Mouse (Mus musculus) adrenal gland, adult (tissue): ENCODE measurements around the gene Pabpc1l.
A peak's percentile ranks its signal among the peaks of the same experiment; 100 is the strongest.
"Not testable (repeated sequence)": the region's sequence is repeated elsewhere in the genome, so short reads cannot be mapped to it uniquely, and the experiment has no call there.

Source experiments
- DNase-seq, 2 experiments: peaks; one replicate each; pipeline ENCODE4 v3.0.0; 2022 to 2023; ENCODE audit warnings: low spot score in 1 of 2; ENCODE audit not compliant: inconsistent age in 2 of 2

Gene Pabpc1l

DNA sequence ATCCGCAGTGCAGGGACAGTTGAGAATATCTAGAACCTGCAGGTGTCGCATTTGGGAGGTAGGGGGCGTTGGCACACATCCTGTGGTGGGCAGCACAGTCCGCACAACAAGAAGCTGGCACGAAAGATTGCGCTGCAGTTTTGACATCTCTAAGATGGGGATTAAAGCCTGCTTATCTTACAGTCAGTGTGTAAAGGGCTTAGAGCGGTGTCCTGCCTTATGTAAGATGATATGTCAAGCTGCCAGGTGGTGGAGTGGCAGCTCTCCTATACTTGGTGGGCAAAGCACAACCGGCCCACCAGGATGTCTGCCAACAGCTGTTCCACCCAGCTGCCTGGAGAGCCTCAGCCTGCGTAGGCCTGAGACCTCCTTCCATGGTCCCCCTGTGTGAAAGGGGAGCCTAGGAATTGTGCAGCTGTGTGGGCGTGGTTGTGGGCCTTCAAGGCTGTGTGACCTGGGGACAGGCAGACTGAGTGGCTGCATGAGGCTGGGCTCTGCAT, 11.3 kb downstream of the Pabpc1l start:
- DNase-seq = no peak

DNA sequence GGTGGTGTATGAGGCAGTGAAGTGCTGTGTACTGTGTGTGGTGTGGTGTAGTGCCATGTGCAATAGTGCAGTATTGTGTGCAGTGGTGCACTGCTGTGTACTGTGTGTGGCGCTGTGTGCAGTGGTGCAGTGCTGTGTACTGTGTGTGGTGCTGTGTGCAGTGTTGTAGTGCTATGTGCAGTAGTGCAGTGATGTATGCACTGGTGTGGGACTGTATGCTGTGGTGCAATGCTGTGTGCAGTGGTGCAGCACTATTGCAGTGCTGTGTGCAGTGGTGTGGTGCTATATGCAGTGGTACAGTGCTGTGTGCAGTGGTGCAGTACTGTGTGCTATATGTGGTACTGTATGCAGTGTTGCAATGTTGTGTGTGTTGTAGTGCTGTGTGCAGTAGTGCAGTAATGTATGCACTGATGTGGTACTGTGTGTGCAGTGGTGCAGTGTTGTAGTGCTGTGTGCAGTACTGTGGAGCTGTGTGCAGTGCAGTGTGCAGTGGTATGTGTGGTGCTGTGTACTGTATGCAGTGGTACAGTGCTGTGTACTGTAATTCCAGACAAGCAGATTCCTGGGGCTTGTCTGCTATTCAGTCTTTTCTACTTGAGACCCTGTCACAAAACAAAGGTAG, 13.3 kb downstream of the Pabpc1l start:
- DNase-seq = no peak

DNA sequence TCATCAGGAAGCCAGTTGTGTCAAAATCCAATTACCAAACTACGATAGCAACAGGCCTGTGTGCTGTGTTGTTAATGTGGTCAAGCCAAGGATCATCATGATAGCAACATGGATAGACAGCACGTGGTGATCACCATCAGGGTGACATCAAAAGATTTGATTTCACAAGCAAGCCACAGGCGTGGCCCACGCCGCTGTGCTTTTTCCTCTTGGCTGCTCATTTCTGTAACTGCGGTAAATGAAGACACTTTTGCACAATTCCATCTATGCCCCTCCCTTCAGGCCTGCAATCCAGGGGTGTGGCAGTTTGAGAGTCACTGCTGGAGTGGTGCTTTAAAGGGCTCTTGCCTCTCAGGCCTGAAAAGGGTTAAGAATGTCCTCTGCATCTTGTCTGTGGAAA, 15.7 kb downstream of the Pabpc1l start:
- no peak for DNase-seq

DNA sequence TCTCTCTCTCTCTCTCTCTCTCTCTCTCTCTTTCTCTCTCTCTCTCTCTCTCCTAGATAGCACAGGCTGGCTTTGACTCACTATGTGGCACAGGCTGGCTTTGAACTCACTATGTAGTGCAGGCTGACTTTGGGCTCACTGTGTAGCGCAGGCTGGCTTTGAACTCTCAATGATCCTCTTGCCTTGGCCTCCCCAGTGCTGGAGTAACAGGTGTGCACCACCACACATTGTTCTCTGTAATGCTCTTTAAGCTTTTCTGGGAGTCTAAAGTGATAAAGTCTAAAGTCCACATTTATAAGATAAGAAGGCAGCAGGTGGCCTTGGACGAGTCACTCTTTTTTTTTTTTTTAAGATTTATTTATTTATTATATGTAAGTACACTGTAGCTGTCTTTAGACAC, 16.3 kb downstream of the Pabpc1l start:
- no peak for DNase-seq

DNA sequence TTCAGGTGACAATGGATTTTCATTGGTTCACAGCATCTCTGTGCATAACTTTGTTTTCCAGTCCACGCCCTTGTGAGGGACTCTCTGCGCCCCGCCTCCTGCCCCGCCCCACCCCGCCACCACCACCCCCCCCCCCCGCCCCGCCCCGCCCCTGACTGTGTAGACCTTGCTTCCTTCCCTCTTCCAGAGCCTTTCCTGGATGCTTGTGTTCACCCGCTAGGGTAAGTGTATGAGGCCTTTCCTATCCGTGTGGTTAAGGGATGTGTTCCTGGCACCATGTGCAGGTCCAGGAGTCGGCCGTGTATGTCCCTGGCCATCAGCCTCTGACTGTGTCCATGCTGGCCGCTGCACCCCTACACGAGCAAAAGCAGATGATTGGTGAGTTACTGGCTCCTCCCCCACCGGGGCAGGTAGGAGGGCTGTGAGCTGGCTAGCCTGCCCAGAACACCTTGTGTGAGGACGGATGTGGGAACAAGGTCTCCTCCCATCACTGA, 22.0 kb downstream of the Pabpc1l start:
- DNase-seq = peak in 1 of 2 experiments; percentile 72

DNA sequence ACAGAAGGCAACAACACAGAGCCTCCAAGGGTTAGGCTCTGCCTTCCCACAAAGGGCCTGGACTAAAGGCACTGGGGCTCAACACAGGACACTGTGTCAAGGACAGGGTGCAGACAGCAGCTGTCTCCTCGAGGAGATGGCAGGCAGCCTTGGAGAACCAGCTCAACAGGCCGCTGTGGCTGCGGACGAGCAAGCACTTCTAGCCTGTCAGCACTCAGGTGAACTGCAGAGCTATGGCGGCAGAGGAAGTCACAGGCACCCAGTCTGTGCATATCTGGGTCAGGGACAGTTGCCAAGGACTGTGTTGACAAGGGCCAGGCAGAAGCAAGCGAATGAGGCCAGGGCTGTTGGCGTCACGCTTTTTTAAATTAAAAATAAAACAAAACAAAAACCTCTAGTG, 28.5 kb downstream of the Pabpc1l start:
- DNase-seq = peak; percentile 80 to 90

DNA sequence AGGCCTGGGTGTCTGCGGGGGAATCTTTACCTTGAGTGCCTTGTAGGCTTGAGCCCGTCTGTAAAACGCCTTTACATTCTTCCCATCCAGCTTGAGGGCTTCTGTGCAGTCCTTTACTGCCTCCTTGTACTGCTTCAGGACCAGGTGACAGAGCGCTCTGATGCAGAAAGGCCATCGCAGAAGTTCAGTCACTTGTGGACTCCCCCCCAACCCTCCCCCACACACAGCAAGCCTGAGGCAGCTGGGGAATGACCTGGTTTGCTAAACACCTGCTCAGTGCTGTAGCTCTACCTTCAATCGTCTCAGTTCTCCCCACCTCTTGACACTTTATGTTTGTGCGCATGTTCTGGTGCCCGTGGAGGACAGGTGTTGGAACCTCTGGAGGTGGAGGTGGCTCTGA, 29.4 kb downstream of the Pabpc1l start:
- DNase-seq = no peak

DNA sequence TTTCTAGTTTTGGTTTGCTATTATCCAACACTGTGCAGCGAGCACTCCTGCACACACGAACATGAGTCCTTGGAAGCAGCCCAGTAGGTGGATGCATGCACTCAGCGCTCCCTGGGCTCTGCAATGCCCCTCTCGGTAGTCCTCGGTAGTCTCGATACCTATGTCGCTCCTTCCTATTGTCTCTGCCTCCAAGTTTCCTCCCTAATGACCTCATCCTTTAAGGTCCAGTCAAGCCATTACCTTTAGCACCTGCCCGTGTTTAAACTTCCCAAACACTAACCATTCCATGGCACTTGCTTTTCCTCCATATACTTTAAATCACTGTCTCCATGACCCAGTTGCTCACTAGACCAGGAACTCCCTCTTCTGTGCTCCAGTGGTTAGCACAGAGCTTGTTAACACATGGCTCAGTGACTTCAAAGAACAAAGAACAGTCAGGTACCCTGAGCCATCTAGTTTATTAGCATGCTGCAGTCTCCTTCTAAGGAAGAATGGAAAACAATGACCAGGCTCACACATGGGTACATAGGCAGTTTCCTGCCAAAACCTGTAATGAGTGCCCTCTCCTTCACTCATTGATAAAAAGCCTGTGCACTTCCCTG, 34.5 kb downstream of the Pabpc1l start:
- DNase-seq = no peak

DNA sequence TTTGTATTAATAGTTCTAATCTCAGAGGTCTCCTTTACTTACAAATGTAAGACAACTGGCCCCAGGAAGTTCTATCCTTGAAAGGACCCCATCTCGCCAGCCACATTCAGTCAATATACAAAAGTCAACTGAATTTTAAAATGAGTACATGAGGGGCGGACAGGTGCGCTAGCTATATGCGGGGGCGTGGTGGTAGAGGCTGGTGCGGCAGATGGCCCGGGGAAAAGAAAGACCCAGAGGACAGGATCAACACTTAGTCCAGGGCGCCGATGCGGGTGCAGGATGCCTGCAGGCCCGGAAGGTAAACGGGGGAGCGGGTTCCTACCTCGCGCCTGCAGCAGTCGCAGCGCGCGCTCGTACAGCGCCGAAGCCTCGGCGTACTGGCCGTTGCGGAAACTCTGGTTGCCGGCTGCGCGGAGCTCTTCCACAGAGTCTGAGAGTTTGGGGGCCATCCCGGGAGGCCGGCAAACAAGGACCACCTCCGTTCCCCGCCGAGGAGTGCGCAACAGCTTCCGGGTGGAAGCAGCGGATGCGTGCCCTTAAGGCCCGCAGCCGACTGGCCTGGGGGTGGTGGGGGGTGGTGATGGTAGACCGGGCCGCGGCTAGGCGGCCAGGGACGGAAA, 45.0 kb downstream of the Pabpc1l start, which contains the start of gene Stk4:
TSS of gene Stk4 (plus strand) at position 181 of the 623 bp plus-strand sequence.
- DNase-seq = no peak

DNA sequence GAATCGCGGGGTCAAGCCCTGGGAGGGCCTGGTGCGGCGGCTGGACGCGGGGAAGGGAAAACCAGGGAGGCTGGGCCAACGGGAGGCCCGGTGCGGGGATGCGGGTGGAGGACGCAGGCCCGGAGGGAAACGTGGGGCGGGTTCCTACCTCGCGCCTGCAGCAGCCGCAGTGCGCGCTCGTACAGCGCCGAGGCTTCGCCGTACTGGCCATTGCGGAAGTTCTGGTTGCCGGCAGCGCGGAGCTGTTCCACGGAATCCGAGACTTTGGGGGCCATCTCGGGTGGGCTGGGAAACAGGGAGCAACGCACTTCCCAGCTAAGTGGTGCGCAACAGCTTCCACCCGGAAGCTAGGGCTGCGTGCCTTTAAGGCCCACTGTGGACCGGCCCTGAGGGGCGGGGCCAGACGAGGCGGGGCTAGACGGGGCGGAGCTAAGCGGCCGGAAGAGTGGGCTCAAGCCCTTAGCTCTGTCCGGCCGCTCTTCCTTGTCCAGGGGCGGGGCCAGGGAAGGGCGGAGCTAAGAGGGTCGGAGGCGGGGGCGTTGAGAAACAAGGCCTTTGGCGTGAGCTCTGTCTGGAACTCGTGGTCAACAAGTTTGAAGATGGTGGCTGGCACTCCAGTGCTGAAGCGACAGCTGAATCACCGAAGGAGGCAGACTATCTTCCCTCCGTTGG, 45.7 kb downstream of the Pabpc1l start, which contains the start of gene Tomm34:
TSS of gene Tomm34 (minus strand) at position 405 of the 672 bp plus-strand sequence.
- DNase-seq = peak; percentile 97 to 98

DNA sequence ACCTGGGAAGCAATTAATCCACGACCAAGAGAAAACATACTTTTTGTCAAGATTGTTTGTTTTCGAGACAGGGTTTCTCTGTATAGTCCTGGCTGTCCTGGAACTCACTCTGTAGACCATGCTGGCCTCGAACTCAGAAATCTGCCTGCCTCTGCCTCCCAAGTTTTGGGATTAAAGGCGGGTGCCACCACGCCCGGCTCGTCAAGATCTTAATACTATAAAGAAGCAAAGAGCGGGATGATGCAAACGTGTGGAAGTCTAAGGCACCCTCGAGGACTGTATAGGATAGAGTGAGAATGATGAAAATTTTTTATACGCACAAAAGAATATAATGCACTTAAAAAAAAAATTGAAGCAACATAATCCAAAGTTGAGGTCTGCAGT, 46.2 kb downstream of the Pabpc1l start:
- not testable (repeated sequence) for DNase-seq

DNA sequence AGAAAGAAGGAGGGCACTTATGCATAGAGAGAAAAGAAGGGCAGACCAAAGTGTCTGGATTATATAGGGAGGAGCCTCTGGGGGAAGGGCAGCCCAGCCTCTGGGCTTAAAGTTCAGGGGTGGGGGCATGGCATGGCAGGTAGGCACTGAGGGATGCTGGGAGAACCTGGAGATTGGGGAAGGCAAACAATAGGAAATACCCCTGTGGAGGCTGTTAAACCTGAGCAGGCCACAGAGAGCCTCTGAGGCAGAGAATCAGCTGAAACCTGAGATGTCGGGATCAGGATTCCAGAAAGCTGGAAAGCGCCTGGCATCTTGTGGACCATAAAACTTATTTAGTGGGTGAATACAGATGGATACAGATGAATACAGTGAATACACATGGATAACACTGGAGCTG, 46.9 kb downstream of the Pabpc1l start:
- DNase-seq = peak in 1 of 2 experiments; percentile 42

DNA sequence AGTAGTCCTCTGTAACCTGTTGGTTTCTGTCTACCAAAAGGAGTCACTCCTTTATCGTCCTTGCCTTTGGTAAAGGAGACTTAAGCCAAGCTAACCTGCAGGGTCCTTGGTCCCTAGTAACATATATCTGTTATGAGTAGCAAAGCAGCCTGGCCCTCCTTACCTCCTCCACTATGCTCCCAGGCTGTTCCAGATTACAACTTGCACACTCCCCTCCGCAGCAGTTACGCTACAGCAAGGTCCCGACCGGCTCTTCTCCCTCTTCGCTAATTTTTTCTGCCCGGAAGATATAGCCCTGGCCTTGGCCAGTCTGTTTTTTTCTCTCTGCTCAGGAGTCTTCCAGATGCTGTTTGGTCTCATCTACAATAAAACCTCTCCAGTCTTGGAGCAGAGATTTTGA, 47.9 kb downstream of the Pabpc1l start:
- DNase-seq = peak in 1 of 2 experiments; percentile 40

DNA sequence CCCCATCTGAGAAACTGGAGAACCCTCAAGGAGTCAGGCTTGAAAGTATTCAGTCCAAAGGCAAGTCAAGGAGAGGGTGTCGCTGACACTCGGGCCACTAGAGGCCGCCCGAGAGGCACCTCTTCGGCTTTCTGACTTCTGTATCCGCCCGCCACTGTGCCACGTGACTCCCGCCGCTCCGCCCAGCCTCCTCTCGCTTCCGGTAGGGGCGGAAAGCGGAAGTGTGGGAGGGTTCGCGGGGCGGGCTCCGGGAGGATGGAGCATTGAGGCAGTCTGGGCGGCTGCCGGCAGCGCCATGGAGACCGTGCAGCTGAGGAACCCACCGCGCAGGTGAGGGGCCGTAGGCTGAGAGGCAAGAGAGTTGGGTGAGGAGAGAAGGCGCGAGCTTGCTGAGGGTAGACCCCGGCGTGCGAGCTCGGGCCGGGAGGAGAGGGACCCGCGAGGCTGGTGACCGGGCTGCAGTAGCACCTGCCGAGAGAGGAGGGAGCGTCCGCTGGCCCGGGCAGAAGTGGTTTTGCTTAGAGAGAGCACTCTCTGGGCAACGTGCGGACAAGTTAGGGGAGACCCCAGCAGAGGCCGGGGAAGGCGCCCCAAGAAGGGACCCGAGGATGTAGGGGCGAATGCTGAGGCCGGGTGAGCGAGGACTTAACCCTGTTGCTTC, 48.8 kb downstream of the Pabpc1l start:
- peak; percentile 98 to 99 for DNase-seq

DNA sequence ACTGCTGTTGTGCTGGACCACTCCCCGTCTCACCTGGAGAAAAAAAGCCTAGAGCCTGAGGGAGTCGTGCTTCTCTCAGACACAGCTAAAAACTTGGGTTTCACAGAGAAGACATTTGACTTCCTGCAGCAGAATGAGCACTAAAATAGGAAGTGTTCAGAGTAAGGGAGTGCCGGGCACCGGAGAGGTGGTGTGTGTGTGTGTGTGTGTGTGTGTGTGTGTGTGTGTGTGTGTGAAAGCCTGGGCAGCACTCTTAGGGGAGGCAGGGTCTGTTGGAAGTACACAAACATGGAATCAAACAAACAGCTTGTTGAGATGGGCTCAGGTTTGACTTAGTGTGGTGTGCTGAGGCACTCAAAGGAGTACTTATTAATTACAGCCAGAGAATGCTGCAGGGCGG, 49.8 kb downstream of the Pabpc1l start:
- DNase-seq = no peak

DNA sequence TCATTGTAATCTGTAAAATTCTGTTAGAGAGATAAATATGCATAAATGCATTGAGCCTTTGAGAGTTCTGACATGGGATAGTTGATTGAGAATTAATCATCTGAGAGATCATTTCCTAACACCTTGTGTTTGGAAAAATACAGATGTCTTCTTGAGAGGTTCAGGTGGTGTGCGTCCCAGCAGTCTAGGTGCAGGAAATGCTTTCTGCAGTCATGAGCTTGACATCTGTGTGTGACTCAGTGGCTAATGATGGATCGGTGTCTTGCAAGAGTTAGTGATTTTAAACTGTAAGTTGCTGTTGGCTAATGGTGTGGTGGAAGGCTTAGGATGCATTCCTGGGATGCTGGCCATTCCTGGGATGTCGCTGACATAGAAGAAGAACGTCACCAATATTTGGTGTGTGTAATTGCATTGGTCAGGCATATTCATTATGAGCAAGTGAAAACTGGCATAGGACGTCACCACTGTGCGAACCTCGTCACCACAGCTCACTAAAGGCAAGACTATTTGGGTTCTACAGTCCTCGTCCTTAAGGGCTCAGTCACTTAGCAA, 51.7 kb downstream of the Pabpc1l start:
- DNase-seq = no peak

DNA sequence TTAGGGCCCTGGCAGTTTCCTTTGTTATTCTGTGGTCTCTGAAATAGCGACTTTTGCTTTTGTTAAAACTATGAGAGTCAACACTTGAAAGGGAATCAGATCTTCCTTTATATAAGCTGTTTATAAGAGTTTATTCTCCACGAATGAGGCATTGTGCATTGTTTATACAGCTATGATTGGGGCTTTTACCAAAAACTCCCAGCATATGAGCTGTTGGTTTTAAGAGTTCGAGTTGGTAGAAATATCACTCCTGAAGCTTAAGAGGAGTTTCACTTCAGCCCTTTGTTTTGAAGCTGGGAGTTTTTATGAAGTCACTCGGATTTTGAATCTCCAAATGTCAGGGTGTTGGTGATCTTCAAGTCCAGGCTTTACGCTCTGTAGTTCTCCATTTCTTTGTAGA, 52.6 kb downstream of the Pabpc1l start:
- DNase-seq = no peak

DNA sequence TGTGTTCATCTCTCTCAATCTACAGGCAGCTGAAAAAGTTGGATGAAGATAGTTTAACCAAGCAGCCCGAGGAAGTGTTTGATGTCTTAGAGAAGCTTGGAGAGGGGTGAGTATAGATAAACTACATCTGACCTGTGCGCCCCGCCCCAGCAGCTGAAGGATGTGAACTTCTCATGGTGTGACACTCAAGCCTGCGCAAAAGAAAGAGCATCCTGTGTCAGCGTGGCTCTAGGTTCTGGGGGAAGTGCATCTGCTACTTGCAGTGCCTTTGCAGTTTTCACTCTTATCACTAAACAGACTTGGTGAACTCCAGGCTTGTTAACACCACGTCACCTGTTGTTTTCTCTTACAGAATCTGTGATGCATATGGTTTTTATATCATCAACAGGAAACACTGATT, 54.2 kb downstream of the Pabpc1l start:
- no peak for DNase-seq

DNA sequence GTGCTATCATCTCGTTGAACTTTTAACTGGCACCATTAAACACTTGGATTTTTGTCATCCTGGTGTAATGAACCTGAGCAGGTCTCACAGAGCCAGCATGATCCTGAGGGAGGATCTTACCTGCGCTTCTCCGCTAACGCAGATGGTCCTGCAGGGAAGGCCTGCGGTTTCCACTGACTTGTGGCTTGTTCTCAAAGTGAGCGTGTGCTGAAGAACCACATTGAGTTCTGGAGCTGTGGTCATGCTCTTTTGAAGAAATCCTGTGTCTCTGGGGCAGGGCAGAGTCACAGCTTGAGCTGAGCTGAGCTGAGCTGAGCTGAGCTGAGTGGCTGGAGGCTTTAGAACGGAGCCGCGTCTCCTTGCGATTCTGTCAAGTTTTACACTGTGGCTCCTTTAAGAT, 56.3 kb downstream of the Pabpc1l start:
- no peak for DNase-seq

DNA sequence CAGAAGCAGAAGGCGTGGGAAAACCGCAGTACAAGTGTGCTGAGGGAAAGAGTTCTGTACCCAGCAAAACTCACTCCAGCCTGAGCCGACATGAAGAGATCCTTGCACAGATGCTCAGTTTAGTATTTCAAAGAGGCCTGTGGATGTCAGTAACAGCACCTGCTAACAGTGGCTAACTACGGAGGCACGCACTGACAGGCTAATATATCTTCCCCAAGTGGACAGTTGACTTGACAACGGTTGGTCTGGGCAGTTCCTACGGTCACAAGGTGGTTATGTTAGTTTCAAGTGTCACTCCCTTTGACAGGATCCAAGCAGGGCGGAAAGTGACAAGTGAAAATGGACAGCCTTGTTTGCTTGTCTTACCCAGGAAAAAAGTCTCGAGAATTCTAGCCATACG, 56.9 kb downstream of the Pabpc1l start:
- no peak for DNase-seq
